Comparison of ENCODE assay signal across 23 mouse cellular contexts in genomic region chr10:118632187-118632586, GRCm38 (mm10).
DNase-seq lines count a peak whose midpoint lies in the region; ATAC-seq lines count a peak whose summit lies in the region.
"Had no signal": no experiment of that assay in that cellular context is flagged by ENCODE, and none has a peak within 500 bp of the region (broad histone marks: within the 10 kb centered on the region; RNA-seq: fewer than 3 reads in every experiment).

No protein-coding gene starts in this region.

- 58% methylated on average over 5 of the region's 5 CpGs for WGBS in intestine, embryonic 16.5 days
- 53% methylated on average over 5 of the region's 5 CpGs for WGBS in stomach, embryonic 16.5 days

- H3K4me1 ChIP-seq in intestine, embryonic 16.5 days (ENCODE audit: control insufficient read depth, insufficient read depth, low read length): 0 out of 2 replicates have a peak, but pooled peaks cover 2% of the 10 kb centered on the region
- no peaks in the 10 kb centered on the region for H3K4me1 ChIP-seq in stomach, embryonic 16.5 days (ENCODE audit: control insufficient read depth, insufficient read depth, low read length)
- H3K4me1 ChIP-seq: embryonic facial prominence, embryonic 15.5 days; forebrain, embryonic 10.5 days; heart, embryonic 15.5 days; hindbrain, embryonic 13.5 days had no signal

- 0 out of 2 replicates have a peak, but pooled peaks cover 4% of the 10 kb centered on the region for H3K9me3 ChIP-seq in intestine, embryonic 16.5 days (ENCODE audit: control insufficient read depth, low read length)
- no peaks in the 10 kb centered on the region for H3K9me3 ChIP-seq in stomach, embryonic 16.5 days (replicated peaks; ENCODE audit: control insufficient read depth, low read length)
- H3K9me3 ChIP-seq: embryonic facial prominence, embryonic 15.5 days; forebrain, embryonic 10.5 days; heart, embryonic 15.5 days; hindbrain, embryonic 13.5 days had no signal

- no peaks in the 10 kb centered on the region for H3K36me3 ChIP-seq in intestine, embryonic 16.5 days (ENCODE audit: control insufficient read depth, insufficient read depth, low read length)
- no peaks in the 10 kb centered on the region for H3K36me3 ChIP-seq in stomach, embryonic 16.5 days (ENCODE audit: control insufficient read depth, insufficient read depth, low read length)
- H3K36me3 ChIP-seq: embryonic facial prominence, embryonic 15.5 days; forebrain, embryonic 10.5 days; heart, embryonic 15.5 days; hindbrain, embryonic 13.5 days had no signal

- no peak overlapping the region for H3K27ac ChIP-seq in intestine, embryonic 16.5 days (ENCODE audit: low read length)
- H3K27ac ChIP-seq in stomach, embryonic 16.5 days (ENCODE audit: low read length): no peak overlapping the region
- H3K27ac ChIP-seq: embryonic facial prominence, embryonic 15.5 days; forebrain, embryonic 10.5 days; heart, adult 2 months; heart, embryonic 15.5 days; hindbrain, embryonic 13.5 days had no signal

- no peak overlapping the region for H3K4me3 ChIP-seq in intestine, embryonic 16.5 days (ENCODE audit: low read length)
- no peak overlapping the region for H3K4me3 ChIP-seq in stomach, embryonic 16.5 days (replicated peaks; ENCODE audit: low read length)
- H3K4me3 ChIP-seq: embryonic facial prominence, embryonic 15.5 days; erythroblast, embryonic 14.5 days; forebrain, embryonic 10.5 days; heart, adult 2 months; heart, embryonic 15.5 days; hindbrain, embryonic 13.5 days had no signal

- H3K27me3 ChIP-seq in intestine, embryonic 16.5 days (replicated peaks; ENCODE audit: control insufficient read depth, insufficient read depth, low read length): no peaks in the 10 kb centered on the region
- no peaks in the 10 kb centered on the region for H3K27me3 ChIP-seq in stomach, embryonic 16.5 days (ENCODE audit: control insufficient read depth, insufficient read depth, low read length)
- H3K27me3 ChIP-seq: CH12.LX; embryonic facial prominence, embryonic 15.5 days; heart, embryonic 15.5 days; hindbrain, embryonic 13.5 days; Patski had no signal

- intact Hi-C loops in gastrocnemius, postnatal 14 days (cut with DNase I; ENCODE audit: low total_unique reads): no loop called here

- no peak overlapping the region for H3K9ac ChIP-seq in intestine, embryonic 16.5 days (ENCODE audit: low read depth, low read length)
- H3K9ac ChIP-seq in stomach, embryonic 16.5 days (ENCODE audit: low read length): no peak overlapping the region
- H3K9ac ChIP-seq: embryonic facial prominence, embryonic 15.5 days; heart, embryonic 15.5 days; hindbrain, embryonic 13.5 days had no signal

- peak; percentile 84 for ATAC-seq in intestine, embryonic 16.5 days
- ATAC-seq in stomach, embryonic 16.5 days (ENCODE audit: insufficient read depth, low FRiP score): 0 out of 2 replicates have a peak, but pooled peaks have one; percentile 29
- ATAC-seq: forebrain, embryonic 14.5 days; Patski had no signal

- DNase-seq in CD4-positive helper T cell, adult 2 months (ENCODE audit: low read depth, low spot score): peak; percentile 30
- peak; percentile 26 for DNase-seq in T-cell, adult 2 months (ENCODE audit: low spot score)
- no peak for DNase-seq in kidney, postnatal 25 days
- no peak for DNase-seq in gastrocnemius, postnatal 14 days
- DNase-seq in frontal cortex, postnatal 14 days (ENCODE audit: low spot score in 2 of 2): no peak
- DNase-seq: adrenal gland, adult 2 months; adrenal gland, postnatal 25 days; cerebellum, adult 2 months; cerebellum, postnatal 14 days; embryo, embryonic 11 days; heart, adult 2 months; heart, postnatal 14 days had no signal

- no peak overlapping the region for H3K4me2 ChIP-seq in intestine, embryonic 16.5 days (ENCODE audit: low read depth, low read length)
- H3K4me2 ChIP-seq in stomach, embryonic 16.5 days (ENCODE audit: low read depth, low read length): no peak overlapping the region
- H3K4me2 ChIP-seq: embryonic facial prominence, embryonic 15.5 days; heart, embryonic 11.5 days; heart, embryonic 15.5 days; hindbrain, embryonic 13.5 days had no signal

Comparison
In these comparisons a context has a peak if more than half of its experiments do, and no peak if none do; other contexts are left out.
1. DNase-seq: peak in CD4-positive helper T cell, adult 2 months (single experiment) and T-cell, adult 2 months (single experiment); none in kidney, postnatal 25 days (0 of 2), gastrocnemius, postnatal 14 days (single experiment) and frontal cortex, postnatal 14 days (0 of 2).